Mouse (Mus musculus): ENCODE data around the gene Zfp64. TPM values are rescaled to one million over a fixed set of nuclear protein-coding genes. Genes with fewer than 3 reads are reported as not detected.

The Zfp64 gene
- polyA plus RNA-seq, 1 experiment from 2014 or later: 37.4 TPM

- DNase-seq (ENCODE audit: low spot score) (no peak), ATAC-seq (ENCODE audit: low FRiP score) (no peak)
- Histone ChIP-seq H3K9ac (ENCODE audit: low read depth, low read length) (no peak overlapping the region), H3K4me1 (replicated peaks; ENCODE audit: control insufficient read depth, insufficient read depth, low read length) (no peaks in the 10 kb centered on the region), H3K9me3 (ENCODE audit: control insufficient read depth, low read length) (no peaks in the 10 kb centered on the region), H3K4me3 (ENCODE audit: low read depth, low read length) (no peak overlapping the region), H3K27me3 (ENCODE audit: control insufficient read depth, insufficient read depth, low read length) (no peaks in the 10 kb centered on the region), H3K27ac (ENCODE audit: low read depth, low read length) (no peak overlapping the region), H3K36me3 (ENCODE audit: control insufficient read depth, insufficient read depth, low read length) (0 out of 2 replicates have a peak, but pooled peaks cover 4% of the 10 kb centered on the region), H3K4me2 (replicated peaks; ENCODE audit: low read depth, low read length) (no peak overlapping the region)
- 85% methylated on average over 10 of the region's 10 CpGs for WGBS
Observed at GRCm38 (mm10) chr2:168939261-168939933, 16.0 kb downstream of the Zfp64 start.

- Histone ChIP-seq H3K4me2 (replicated peaks; ENCODE audit: low read depth, low read length) (no peak overlapping the region), H3K4me3 (ENCODE audit: low read depth, low read length) (no peak overlapping the region), H3K27me3 (ENCODE audit: control insufficient read depth, insufficient read depth, low read length) (no peaks in the 10 kb centered on the region), H3K27ac (ENCODE audit: low read depth, low read length) (no peak overlapping the region), H3K36me3 (ENCODE audit: control insufficient read depth, insufficient read depth, low read length) (0 out of 2 replicates have a peak, but pooled peaks cover 4% of the 10 kb centered on the region), H3K9ac (ENCODE audit: low read depth, low read length) (no peak overlapping the region), H3K9me3 (ENCODE audit: control insufficient read depth, low read length) (no peaks in the 10 kb centered on the region), H3K4me1 (replicated peaks; ENCODE audit: control insufficient read depth, insufficient read depth, low read length) (no peaks in the 10 kb centered on the region)
- DNase-seq (ENCODE audit: low spot score) (no peak), ATAC-seq (ENCODE audit: low FRiP score) (no peak)
- WGBS: 87% methylated on average over 6 of the region's 6 CpGs
Observed at GRCm38 (mm10) chr2:168936896-168937295, 18.5 kb downstream of the Zfp64 start.

GRCm38 (mm10) chr2:168935165-168935564 lies 20.2 kb downstream of the Zfp64 start:
- Histone ChIP-seq H3K27ac (ENCODE audit: low read depth, low read length) (no peak overlapping the region), H3K36me3 (ENCODE audit: control insufficient read depth, insufficient read depth, low read length) (0 out of 2 replicates have a peak, but pooled peaks cover 4% of the 10 kb centered on the region), H3K9ac (ENCODE audit: low read depth, low read length) (no peak overlapping the region), H3K4me3 (ENCODE audit: low read depth, low read length) (no peak overlapping the region), H3K4me1 (replicated peaks; ENCODE audit: control insufficient read depth, insufficient read depth, low read length) (no peaks in the 10 kb centered on the region), H3K27me3 (ENCODE audit: control insufficient read depth, insufficient read depth, low read length) (no peaks in the 10 kb centered on the region), H3K9me3 (ENCODE audit: control insufficient read depth, low read length) (no peaks in the 10 kb centered on the region), H3K4me2 (replicated peaks; ENCODE audit: low read depth, low read length) (no peak overlapping the region)
- 85% methylated on average over 35 of the region's 35 CpGs for WGBS
- ATAC-seq (ENCODE audit: low FRiP score) (no peak), DNase-seq (ENCODE audit: low spot score) (no peak)

- ATAC-seq (ENCODE audit: low FRiP score): no peak
- no peak for DNase-seq (ENCODE audit: low spot score)
- Histone ChIP-seq H3K27me3 (ENCODE audit: control insufficient read depth, insufficient read depth, low read length) (no peaks in the 10 kb centered on the region), H3K4me2 (replicated peaks; ENCODE audit: low read depth, low read length) (no peak overlapping the region), H3K9me3 (ENCODE audit: control insufficient read depth, low read length) (no peaks in the 10 kb centered on the region), H3K4me3 (ENCODE audit: low read depth, low read length) (no peak overlapping the region), H3K27ac (ENCODE audit: low read depth, low read length) (no peak overlapping the region), H3K36me3 (ENCODE audit: control insufficient read depth, insufficient read depth, low read length) (0 out of 2 replicates have a peak, but pooled peaks cover 4% of the 10 kb centered on the region), H3K4me1 (replicated peaks; ENCODE audit: control insufficient read depth, insufficient read depth, low read length) (no peaks in the 10 kb centered on the region), H3K9ac (ENCODE audit: low read depth, low read length) (no peak overlapping the region)
- 98% methylated on average over 14 of the region's 14 CpGs for WGBS
Observed at GRCm38 (mm10) chr2:168931686-168932085, 23.7 kb downstream of the Zfp64 start.

- no peaks in the 10 kb centered on the region for H3K4me1 ChIP-seq (replicated peaks; ENCODE audit: control insufficient read depth, insufficient read depth, low read length)
- no peak overlapping the region for H3K4me2 ChIP-seq (replicated peaks; ENCODE audit: low read depth, low read length)
- ATAC-seq (ENCODE audit: low FRiP score): no peak
- peaks cover 5% of the 10 kb centered on the region for H3K36me3 ChIP-seq (ENCODE audit: control insufficient read depth, insufficient read depth, low read length)
- H3K9me3 ChIP-seq (ENCODE audit: control insufficient read depth, low read length): no peaks in the 10 kb centered on the region
- H3K9ac ChIP-seq (ENCODE audit: low read depth, low read length): no peak overlapping the region
- no peaks in the 10 kb centered on the region for H3K27me3 ChIP-seq (ENCODE audit: control insufficient read depth, insufficient read depth, low read length)
- 32% methylated on average over 10 of the region's 10 CpGs for WGBS
- peak; percentile 81 for DNase-seq (ENCODE audit: low spot score)
- no peak overlapping the region for H3K27ac ChIP-seq (ENCODE audit: low read depth, low read length)
- no peak overlapping the region for H3K4me3 ChIP-seq (ENCODE audit: low read depth, low read length)
Observed at GRCm38 (mm10) chr2:168929691-168930090, 25.7 kb downstream of the Zfp64 start.

GRCm38 (mm10) chr2:168927401-168927800 lies 28.0 kb downstream of the Zfp64 start:
- ATAC-seq (ENCODE audit: low FRiP score): no peak
- Histone ChIP-seq H3K4me1 (replicated peaks; ENCODE audit: control insufficient read depth, insufficient read depth, low read length) (no peaks in the 10 kb centered on the region), H3K27me3 (ENCODE audit: control insufficient read depth, insufficient read depth, low read length) (no peaks in the 10 kb centered on the region), H3K9ac (ENCODE audit: low read depth, low read length) (no peak overlapping the region), H3K36me3 (ENCODE audit: control insufficient read depth, insufficient read depth, low read length) (peaks cover 5% of the 10 kb centered on the region), H3K4me3 (ENCODE audit: low read depth, low read length) (no peak overlapping the region), H3K27ac (ENCODE audit: low read depth, low read length) (no peak overlapping the region), H3K9me3 (ENCODE audit: control insufficient read depth, low read length) (no peaks in the 10 kb centered on the region), H3K4me2 (replicated peaks; ENCODE audit: low read depth, low read length) (no peak overlapping the region)
- DNase-seq (ENCODE audit: low spot score): no peak
- WGBS: 95% methylated on average over 7 of the region's 7 CpGs

- WGBS: 91% methylated on average over 37 of the region's 37 CpGs
- ATAC-seq (ENCODE audit: low FRiP score): no peak
Observed at GRCm38 (mm10) chr2:168926257-168926810, 29.1 kb downstream of the Zfp64 start.

GRCm38 (mm10) chr2:168923706-168924105 lies 31.7 kb downstream of the Zfp64 start:
- H3K9me3 ChIP-seq (ENCODE audit: control insufficient read depth, low read length): no peaks in the 10 kb centered on the region
- no peak overlapping the region for H3K4me3 ChIP-seq (ENCODE audit: low read depth, low read length)
- H3K36me3 ChIP-seq (ENCODE audit: control insufficient read depth, insufficient read depth, low read length): peaks cover 5% of the 10 kb centered on the region
- ATAC-seq (ENCODE audit: low FRiP score) (no peak), DNase-seq (ENCODE audit: low spot score) (peak; percentile 76)
- no peaks in the 10 kb centered on the region for H3K27me3 ChIP-seq (ENCODE audit: control insufficient read depth, insufficient read depth, low read length)
- no peak overlapping the region for H3K4me2 ChIP-seq (replicated peaks; ENCODE audit: low read depth, low read length)
- H3K9ac ChIP-seq (ENCODE audit: low read depth, low read length): no peak overlapping the region
- no peaks in the 10 kb centered on the region for H3K4me1 ChIP-seq (replicated peaks; ENCODE audit: control insufficient read depth, insufficient read depth, low read length)
- no peak overlapping the region for H3K27ac ChIP-seq (ENCODE audit: low read depth, low read length)
- 18% methylated on average over 9 of the region's 9 CpGs for WGBS

More at GRCm38 (mm10) chr2:168926257-168926810, 29.1 kb downstream of the Zfp64 start:
- Histone ChIP-seq H3K27me3 (ENCODE audit: control insufficient read depth, insufficient read depth, low read length) (no peaks in the 10 kb centered on the region), H3K36me3 (ENCODE audit: control insufficient read depth, insufficient read depth, low read length) (peaks cover 5% of the 10 kb centered on the region), H3K4me3 (ENCODE audit: low read depth, low read length) (no peak overlapping the region), H3K27ac (ENCODE audit: low read depth, low read length) (no peak overlapping the region), H3K4me2 (replicated peaks; ENCODE audit: low read depth, low read length) (no peak overlapping the region), H3K9ac (ENCODE audit: low read depth, low read length) (no peak overlapping the region), H3K4me1 (replicated peaks; ENCODE audit: control insufficient read depth, insufficient read depth, low read length) (no peaks in the 10 kb centered on the region), H3K9me3 (ENCODE audit: control insufficient read depth, low read length) (no peaks in the 10 kb centered on the region)
- no peak for DNase-seq (ENCODE audit: low spot score)

- Histone ChIP-seq H3K9me3 (ENCODE audit: control insufficient read depth, low read length) (no peaks in the 10 kb centered on the region), H3K27me3 (ENCODE audit: control insufficient read depth, insufficient read depth, low read length) (no peaks in the 10 kb centered on the region), H3K27ac (ENCODE audit: low read depth, low read length) (no peak overlapping the region), H3K9ac (ENCODE audit: low read depth, low read length) (no peak overlapping the region), H3K4me3 (ENCODE audit: low read depth, low read length) (no peak overlapping the region), H3K4me1 (replicated peaks; ENCODE audit: control insufficient read depth, insufficient read depth, low read length) (no peaks in the 10 kb centered on the region), H3K4me2 (replicated peaks; ENCODE audit: low read depth, low read length) (no peak overlapping the region), H3K36me3 (ENCODE audit: control insufficient read depth, insufficient read depth, low read length) (peaks cover 5% of the 10 kb centered on the region)
- WGBS: 82% methylated on average over 5 of the region's 5 CpGs
- no peak for DNase-seq (ENCODE audit: low spot score)
- ATAC-seq (ENCODE audit: low FRiP score): no peak
Observed at GRCm38 (mm10) chr2:168922466-168922865, 32.9 kb downstream of the Zfp64 start.
